Mouse (Mus musculus) megakaryocyte-erythroid progenitor cell, adult 5-6 weeks (primary cell): ENCODE results near the gene Dgki. TPM values are rescaled to one million over a fixed set of nuclear protein-coding genes. Genes with fewer than 3 reads are reported as not detected.

Experiments used
- ATAC-seq: replicated peaks from 2 replicates; pipeline ENCODE4 v1.8.0; 2016; ENCODE audit warnings: mild to moderate bottlenecking, inconsistent platforms; ENCODE audit not compliant: severe bottlenecking, poor library complexity, low FRiP score, low TSS enrichment
- total RNA-seq, 2 experiments: library from RNA; stranded (forward) in 1 of 2; stranded (reverse) in 1 of 2; fragments of 200-1000, 215-1000 nt in 1 of 2; fragments of >200 nt in 1 of 2; fragmentation: Nextera tagmentation in 1 of 2; gene quantifications; 2 replicates each; pipeline ENCODE4 v1.2.3; 2014 to 2017

Dgki gene
- total RNA-seq, 2 experiments from 2014 or later: 0.28 to 1.1 TPM

DNA sequence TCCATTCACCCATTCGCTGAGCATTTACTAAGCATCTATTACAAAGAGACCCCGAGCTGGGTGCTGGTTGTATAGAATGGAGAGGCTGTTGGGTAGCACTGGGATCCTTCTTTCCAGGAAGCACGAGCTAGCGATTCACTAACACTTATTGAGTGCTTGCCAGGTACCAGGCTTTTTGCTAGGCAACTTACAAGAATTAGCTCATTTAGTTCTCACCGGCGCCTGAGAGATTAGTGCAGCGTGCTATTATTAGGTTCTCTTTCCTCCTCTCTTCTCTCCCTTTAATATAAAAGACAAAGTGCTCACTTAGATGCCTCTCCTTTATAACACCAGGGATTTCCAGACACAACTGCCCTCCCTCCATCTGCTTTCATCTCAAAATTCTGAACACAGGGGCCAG, 54.2 kb downstream of the Dgki start:
- ATAC-seq: no peak

DNA sequence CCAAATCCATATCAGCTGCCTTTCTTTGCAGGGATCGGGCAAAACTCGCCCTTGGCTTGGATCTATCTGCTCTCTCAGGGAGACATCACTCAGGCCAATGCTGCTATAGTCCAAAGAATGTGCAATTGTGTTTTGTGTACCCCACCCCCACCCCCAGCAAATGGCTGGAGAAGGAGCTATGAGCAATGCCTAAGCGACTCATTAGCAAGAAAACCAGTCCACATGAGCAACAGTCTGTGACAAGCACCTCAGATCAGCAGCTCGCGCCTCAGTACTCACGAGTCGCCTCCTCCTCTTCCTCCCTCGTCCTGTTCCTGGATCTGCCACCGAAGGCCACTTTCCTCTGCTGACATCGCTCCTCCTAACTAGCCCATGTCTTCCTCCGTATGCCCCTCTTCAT, 55.9 kb downstream of the Dgki start:
- no peak for ATAC-seq

DNA sequence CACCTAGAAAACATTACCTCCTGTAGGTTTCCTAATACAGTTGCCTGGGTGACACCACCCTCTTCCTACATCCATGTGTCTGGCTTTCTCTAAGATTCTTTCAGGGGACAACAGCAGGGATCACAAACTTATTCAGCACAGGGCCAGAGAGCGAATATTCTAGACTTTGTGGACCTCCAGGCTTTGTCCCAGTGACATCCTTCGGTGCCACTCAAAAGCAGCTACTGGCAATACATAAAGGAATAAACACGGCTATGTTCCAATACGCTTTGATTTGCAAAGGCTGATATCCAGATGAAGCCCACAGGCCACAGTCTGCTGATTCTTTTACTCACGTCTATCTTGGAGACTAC, 57.2 kb downstream of the Dgki start:
- ATAC-seq: no peak

DNA sequence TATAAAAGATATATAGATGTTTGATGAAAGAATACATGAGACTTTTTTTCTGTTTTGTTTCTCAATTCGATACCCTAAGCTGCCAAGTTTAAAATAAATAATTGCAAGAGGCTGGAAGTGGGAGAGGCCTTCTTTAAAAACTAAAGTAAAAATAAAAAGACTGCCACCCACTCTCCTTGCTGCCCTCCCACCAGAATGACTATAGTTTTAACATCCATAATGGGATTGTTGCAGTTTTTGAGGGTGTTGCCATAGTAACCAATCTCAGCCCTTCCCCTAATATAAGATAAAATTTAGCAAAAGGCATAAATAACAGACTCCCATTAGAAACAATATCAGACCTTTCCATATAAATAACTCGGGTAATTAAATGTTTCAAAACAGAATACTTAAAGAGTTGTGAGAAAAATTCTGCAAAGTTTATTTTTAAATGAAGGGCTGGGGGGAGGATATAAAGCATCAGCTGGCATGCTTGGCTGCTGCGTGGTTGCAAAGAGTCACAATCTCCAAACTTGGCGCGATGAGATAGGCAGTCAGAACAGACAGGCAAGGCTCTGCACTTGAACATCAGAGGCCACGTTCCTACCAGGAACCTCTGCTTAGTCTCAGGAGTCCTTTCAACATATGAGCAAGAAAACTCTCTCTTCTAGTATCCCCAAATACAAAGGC, 57.8 kb downstream of the Dgki start:
- ATAC-seq: no peak

DNA sequence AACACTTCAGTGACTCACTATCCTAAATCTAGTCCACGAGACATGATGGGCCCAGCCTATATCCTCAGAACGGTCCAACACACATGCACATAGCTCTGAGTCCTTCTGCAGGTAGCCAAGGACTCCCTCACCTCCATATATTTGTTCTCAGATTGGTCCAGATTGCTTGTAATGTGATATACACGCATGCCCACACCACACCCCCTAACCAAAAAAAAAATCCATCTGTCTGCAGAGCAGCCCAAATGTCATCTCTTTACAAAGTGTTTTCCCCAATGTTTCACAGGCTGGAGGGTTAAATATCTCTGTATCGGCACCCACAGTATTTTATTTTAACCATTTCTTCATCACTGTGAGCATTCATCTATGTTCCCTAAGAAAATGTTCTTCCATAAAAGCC, 58.5 kb downstream of the Dgki start:
- no peak for ATAC-seq

DNA sequence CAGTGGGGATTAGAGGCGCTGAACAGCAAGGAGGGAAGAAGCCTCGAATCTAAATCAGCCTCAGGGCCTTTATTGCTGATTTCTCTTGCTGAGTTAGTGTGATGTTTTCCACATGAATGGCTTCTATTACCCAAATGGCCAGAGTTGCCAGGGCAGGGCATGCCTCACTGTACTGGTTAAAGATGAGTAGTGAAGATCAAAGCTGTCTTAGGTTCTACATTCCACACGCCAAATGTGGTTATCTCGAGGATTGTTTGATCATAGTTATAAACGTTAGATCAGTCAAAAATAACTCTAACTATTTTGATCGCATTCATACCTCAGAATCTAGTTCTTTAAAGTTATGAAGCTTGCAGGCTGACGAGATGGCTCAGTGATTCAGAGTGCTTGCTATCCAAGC, 59.8 kb downstream of the Dgki start:
- no peak for ATAC-seq

DNA sequence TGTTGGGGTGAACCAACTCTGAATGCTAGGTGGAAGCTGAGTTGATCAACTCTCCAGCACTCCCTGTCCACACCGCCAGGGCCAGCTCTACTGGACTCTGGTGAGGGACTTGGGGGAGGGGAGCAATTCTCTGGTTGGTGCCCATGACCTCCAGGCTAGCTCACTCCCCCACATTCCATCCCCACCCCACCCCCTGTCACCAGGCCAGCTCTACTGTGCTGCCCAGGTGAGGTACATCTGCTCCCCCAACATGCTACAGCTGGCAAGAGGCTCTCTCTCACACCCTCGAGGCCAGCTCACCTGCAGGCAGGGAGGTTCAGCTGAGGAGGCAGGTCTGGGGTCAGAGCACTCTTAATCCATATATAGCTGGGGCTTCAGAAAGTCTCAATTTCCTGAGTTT, 63.1 kb downstream of the Dgki start:
- ATAC-seq: no peak

DNA sequence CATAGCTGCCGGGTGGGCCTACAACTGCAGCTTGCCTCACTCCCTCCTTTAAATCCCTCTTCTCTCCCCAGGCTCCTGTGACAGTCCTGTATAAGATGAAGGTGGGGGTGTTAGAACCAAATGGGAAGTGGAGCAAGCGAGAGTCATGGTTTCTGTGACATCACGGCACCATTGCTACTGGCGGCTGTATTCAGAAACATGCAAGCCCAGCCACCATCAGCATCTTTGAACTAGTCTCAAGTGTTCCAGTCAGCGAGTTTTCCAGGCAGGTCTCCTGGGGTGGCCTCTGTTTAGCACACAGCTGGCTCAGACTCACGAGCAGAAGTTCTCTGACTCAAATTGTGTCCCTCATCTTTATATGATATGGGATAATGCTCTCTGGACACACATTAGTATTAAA, 68.8 kb downstream of the Dgki start:
- ATAC-seq: no peak

DNA sequence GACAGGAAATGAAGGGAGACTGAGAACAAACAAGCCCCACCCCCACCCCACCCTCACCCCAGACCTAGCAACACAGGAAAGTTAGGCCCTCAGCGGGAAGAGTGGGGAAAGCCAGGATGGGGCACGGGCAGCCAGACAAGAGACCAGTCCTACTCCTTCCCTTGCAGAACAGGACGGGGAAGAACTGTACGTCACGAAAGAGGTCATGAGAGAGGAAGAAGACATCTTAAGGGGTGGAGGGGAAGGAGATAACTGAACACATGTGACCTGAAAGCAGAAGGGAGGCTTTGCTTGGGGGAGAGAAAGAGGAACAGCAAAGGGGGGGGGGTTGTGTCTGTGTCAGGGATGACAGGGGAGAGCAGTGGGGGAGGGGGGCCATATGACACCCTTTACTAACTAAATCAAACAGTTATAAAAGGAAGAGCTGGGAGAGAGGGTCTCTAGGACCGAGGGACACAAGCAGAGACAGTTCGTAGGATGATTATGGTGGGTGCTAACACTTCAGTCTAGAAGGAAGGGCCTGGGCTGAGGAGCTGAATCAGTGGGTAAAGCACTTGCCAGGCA, 77.0 kb downstream of the Dgki start:
- no peak for ATAC-seq

DNA sequence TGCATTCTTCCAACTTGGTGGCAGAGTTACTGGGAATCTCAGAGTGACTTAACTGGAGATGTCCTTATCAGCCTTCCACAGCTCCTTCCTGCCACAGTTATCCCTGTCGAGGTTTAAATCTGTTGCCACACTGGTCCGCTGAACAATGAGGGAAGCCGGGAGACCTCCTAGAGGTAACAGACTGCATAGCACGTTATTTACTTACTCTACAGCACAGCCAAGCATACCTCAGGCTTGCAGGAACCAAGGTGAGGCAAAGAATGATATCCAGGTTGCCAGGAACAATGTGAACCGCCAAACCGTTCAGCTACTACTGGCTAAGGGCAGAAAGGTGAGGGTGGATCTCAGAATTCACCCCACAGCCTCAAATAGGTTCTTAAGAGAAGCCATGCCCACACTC, 78.0 kb downstream of the Dgki start:
- ATAC-seq: no peak

DNA sequence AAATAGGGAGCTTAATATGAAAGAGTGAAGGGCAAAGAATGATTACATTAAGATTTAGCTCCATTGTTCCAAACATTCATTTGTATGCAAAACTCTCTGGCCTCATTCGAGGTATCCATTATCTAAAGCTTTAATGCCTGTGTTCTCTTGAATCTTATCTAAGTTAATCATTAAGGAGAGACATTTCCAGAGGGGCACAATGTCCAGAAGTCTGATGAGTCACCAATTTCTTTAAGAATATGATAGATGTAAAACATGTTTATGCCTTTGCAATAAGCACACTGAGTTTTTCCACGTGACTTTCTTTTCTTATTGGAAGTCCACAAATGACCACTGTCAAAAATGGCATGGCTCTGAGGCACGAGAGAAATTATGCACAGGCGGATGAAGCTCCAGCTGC, 80.9 kb downstream of the Dgki start:
- ATAC-seq: no peak

DNA sequence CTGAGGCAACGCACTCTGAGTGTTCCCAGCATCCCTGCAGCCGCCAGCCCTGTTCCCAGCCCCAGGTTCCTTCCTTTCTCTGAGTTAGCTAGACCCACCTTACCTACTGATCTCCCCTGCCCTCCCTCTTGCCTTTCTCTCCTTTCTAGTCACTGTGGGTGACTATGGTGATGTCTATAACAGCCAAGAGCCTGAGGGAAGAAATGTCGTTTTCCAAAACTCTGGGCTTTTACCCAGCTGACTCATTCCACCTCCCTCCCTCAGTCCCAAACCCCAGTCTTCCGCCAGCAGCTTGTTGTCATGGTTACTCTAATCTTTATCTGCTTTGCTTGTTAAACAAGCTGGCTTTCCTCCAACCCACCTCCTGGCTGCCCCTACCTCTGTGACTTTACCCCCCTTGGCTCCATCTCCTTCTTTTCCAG, 83.6 kb downstream of the Dgki start:
- ATAC-seq: no peak

DNA sequence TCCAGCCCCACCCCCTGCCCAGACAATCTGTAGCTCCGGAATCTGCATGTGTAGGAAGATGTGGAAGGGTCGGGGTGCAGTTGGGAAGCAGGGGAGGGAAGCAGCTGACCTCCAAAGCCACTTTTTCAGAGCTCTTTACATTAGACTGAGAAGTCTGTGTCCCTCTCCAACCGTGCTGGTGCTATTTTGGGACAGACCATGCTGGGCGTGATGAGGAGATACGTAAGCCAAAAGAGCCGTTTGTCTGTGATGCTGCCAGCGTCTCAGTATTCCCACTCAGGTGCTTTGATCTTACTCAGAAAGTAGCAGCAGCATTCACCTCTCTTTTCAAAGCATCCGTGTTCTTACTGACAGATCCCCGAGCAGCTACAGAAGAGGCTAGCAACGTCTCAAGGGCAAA, 84.3 kb downstream of the Dgki start:
- ATAC-seq: no peak

DNA sequence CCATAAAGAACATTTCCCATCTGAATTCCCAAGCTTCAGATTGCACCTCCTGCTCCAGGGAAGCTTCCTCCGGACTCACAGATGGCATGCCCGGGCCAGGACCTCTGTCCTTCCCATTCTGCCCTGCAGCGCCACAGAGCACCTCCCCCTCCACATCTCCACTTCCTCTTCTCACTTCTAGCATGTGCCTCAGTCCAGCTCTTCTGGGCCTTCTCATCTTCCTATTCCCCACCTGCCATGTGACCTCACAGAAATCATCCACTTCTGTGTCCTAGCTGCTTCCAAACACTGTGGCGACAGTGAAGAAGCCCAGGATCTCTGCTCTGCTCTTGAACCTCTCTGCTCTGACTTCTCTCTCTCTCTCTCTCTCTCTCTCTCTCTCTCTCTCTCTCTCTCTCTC, 87.1 kb downstream of the Dgki start:
- no peak for ATAC-seq

DNA sequence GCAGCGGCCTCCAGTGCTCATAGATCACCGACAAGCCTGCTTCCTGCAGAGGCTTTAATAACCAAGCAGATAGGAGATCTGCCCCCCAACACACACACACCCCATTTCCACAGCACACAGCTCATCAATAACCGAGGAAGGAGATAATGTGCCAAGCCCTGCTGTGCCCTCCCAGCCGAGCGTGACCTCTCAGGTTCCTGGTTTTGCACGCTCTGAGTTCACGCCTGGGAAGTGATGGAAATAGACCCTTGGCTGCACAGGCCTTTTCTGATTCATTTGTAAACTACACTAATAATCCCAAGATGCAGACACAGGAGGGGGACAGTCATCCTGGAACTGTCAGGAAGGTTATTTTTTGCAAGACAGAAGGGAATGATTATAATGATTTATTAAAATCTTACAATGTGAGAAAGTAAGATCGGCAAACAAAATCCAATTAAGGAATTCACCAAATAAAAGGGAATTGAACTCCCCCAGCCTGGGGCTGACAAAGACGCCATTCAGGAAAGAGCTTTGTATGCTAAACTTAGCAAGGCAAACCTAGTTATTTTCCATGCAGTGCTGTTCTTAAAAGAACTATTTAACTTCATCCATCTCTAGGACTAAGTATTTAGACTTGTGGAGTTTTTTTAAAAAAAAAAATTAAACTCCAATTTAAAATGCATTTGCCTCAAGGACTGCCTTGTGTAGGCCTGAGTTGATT, 88.3 kb downstream of the Dgki start:
- no peak for ATAC-seq

DNA sequence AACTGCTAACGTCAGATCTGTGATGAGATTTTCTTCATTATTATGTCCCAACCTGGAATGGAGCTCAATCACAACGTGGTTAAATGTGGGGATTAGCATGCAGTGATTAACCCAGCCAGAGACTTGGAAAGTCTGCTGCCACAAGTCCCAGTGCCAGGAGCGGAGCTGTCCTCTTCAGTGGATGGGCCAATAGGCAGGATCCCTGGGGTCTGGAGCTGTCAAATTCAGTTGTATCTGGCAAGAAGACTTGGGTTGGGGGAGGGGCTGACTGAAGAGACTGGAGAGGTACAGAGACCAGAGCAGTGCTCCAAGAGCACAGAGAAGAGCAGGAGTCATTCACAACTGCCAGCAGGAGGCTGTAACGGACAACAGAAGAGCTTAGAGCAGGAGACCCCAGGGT, 97.1 kb downstream of the Dgki start:
- ATAC-seq: no peak

DNA sequence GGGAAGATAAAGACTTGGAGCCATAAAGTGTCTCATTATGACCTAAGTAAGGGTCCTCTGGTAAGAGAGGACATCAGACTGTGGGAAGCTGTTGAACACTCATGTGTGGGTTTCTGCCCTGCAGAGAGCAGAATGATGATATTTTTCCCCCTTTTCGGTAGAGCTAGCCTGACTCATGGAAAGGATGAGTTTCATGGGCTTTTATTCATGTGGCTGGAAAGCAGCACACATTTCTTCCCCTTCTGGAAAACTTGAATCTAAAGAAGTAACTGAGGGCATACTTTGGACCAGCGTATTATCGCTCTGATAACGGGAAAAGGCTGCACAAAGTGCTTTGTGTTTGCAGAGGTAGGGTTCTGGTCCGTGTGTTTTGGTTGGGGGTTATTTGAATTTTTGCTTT, 99.1 kb downstream of the Dgki start:
- no peak for ATAC-seq

DNA sequence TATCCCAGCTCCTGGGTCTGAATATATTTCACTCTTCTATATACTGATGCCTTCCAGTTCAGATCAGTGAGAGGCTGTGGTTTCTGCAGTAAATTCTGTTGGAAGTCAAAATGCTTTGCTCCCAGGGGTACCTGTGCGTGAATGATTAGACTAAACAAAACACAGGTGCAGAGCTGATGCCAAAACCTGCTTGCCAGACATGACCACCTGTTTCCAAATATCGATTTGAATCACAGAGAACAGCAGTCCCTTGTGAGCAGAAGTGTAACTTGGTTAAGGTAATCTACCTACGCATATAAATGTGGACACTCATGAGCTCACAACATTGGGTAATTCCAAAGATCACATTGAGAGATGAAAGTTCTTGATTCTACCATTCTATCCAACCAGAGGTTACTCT, 100.5 kb downstream of the Dgki start:
- no peak for ATAC-seq

DNA sequence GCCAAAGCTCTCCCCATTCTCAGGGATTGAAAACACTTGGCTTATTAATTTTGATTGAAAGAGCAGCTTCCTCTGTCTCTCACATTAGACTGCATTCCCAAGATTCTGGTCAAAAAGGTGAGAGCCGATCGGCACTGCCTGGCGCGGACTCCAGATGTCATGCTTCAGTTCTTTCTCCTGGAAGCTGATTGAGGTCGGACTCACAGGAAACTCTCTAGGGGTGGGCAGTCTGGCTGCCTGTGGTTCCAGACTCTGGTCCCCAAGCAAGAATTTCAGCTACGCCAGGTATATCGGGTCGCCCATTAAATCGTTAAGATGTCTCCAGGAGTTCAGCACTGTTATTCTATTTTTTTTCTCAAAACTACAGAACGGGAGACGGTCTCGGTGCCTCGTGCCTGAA, 102.2 kb downstream of the Dgki start:
- ATAC-seq: no peak

DNA sequence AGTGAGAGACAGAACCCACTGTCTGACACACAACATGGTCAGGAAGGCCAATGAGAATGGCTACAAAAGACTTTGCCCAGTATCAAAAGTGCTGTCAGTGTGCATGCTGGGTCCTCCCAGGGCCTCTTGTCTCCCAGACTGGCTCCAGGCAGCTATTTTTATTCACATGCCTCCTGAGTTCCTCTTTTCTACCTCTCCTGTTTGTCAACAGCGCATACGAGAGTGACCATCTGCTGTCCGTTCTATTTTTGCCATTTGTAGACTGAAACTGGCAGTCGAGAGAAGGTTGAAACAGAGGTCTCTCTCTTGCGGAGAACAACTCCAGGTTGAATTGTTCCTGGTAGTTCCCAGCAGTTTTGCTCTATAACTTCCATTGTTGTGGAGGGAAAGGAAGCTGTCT, 103.1 kb downstream of the Dgki start:
- no peak for ATAC-seq

DNA sequence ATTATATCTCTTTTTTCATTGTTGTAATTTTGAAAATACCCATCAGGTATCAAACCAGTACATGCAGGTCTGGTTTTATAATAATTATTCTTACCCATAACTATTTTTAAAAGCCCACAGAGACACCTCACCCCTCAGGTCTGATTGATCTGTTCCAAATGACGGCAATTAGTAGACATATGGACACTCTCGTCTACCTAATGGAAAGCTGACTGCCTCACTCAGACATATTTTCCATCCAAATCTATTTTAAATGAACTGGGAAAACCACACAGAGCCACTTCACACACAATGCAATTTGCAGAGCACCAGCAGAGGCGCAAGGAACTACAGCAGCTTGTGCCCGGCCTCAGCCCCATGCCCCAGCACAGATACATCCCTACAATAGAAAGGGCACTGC, 104.2 kb downstream of the Dgki start:
- ATAC-seq: no peak
